Mouse (Mus musculus): ENCODE measurements around the gene Atp13a2.

DNA sequence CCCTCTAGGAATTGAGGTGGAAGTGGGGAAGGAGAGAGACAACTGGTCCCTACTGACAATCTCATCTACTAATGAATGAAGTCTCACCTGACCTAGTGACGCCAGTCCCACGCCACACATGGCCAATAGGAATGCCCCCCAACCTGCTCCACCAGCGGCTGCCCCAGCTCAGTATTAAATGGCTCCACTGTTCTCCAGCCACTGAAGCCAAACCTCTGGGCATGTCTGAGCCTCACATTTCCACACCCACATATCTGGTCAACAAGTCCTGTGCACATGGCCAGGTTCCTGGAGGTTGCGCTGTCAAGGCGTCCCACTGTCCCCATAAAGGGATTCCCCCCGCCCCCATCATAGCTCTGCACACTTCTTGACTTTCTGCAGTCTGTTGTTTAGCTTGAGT lies 2.1 kb upstream of the Atp13a2 start:
- TF ChIP-seq CTCF (conservative IDR thresholded peaks at IDR 0.05; ENCODE audit: low read length) (no peak), NANOG (IDR thresholded peaks at IDR 0.05; ENCODE audit: borderline replicate concordance, low read length) (no peak)

Data from E14TG2a.4 (cell line).